Mouse (Mus musculus): ENCODE results near the gene Arhgap15.
A peak's percentile ranks its signal among the peaks of the same experiment; 100 is the strongest.

The Arhgap15 gene

GRCm38 (mm10) chr2:43782157-43782556 is 33.5 kb downstream of the Arhgap15 start:
- DNase-seq (ENCODE audit: low read depth, low spot score) = no peak

DNA sequence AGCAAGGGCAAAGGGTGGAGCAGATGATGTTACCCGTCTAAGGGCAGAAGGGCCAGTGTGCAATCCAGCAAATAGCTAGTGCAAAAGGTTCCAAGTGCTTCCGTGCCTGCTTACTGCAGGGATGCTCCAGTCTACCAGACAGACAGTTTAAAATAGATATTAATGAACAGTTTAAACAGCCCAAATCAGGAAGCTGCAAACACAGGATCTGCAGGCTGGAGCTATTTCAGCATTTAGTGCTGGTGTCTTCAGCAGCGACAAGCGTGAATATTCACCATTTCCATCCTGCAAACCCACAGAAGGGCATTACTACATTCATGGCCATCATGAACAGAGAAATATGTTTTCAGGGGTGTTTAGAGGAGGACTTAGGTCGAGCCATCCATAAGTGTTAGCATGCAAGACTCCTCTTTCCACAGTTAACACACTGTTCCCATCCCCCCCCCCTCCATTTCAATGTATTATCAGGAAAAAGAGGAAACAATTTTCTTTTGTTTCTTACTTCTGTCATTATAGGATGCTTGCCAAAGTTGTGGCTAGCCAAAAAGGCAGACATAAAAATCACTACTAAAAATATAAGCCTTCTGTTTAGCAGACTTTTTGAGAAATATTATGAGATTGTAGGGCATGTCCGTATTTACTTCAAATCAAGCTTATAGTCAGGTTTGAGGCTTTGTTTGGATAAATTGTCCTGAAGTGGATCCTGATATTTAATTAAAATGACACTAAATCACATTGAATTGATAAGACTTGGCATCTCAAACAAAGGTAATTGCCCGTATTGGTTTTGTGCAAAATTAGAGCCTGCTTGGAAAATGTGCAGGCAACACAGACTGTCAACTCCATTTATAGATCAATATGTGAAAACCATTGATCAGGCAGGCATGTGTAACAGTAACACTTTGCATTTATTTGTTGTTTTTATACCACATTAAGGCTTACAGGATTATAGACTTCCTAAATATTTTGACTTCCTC is 35.4 kb downstream of the Arhgap15 start:
- DNase-seq (ENCODE audit: low read depth, low spot score) = no peak

DNA sequence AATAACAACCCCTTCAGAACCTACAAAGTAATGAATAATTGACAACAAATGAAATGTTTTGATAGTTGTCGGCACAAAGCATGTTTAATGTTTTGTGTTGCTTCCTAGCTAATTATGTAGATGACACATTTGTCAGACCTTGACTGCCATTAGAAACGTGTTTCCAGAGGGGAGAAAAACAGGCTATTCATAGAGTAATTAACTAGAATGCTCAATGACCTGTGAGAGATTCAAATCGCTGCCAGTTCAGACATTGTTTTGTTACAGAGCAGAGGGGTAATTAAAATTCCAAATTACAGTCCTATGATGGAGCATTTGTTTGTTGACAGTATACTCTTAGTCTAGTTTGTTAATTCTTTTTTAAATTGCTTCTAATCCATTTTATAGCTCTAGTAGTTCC is 37.5 kb downstream of the Arhgap15 start:
- no peak for DNase-seq (ENCODE audit: low read depth, low spot score)

DNA sequence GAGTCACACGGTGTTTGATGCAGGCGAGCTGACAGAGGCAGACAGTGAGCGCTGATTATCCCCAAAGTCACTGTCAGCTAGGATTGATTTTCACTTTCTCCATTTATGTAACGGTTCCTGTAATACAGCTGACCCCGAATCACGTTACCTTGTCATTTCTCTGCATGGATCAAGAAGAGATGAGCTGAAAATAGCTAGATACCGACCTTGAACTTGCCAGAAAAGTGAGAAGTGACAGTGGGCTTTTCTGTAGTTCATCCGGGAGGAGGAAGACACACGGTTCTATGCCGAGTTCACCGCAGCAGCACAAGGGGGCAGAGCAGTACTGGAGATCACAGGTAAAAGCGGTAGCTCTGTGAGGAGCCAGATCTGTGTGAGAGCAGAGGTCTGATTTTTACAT is 38.5 kb downstream of the Arhgap15 start:
- peak; percentile 21 for DNase-seq (ENCODE audit: low read depth, low spot score)

DNA sequence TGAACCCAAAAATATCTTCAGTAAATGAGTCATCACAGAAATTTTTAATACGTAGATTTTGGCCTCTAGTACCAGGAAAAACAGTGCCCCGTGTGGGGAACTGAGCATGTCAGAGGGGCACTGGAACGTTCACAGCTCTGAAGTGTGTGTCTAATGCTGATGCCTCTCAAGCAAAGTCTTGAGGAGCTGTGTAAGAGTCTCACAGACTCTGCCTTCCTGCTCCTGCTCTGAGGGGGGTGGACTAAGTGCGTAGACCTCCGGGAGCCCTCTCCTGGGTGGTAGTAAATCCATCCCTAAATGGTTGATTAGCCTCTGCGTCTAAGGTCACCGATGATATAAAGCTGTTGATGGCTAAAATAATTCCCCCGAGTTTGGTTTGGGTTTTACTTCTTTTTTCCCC is 39.9 kb downstream of the Arhgap15 start:
- no peak for DNase-seq (ENCODE audit: low read depth, low spot score)

DNA sequence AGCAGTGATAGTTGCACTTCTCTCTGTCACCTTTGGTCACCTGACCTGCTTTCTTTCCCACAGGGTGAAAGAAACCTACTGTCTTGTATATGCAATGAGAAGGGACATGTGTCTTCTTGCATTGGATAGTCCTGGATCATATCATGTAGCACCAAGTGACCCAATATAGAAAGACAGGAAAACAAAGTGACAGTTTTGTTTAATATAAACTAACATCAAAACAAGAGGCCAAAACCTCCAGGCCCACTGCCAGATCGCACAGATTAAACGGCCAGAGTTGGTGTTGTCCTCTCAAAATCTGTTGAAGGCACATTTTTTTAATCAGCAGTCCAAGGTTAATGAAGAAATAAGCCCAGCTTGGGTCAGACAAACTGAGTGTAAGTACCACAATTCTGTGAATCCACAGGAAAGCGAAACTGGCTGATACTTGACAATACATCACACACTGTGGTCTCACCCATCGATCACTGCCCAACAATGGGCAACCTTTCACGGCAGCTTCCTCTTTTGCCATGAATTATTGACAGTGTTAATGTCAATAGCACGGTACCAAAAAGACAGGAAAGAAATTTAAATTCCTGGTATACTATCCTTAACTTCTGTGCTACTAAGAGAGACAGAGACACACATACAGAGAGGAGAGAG is 41.5 kb downstream of the Arhgap15 start:
- DNase-seq (ENCODE audit: low read depth, low spot score) = no peak

- DNase-seq (ENCODE audit: low read depth, low spot score) = no peak
These were observed 43.0 kb downstream of the Arhgap15 start for GRCm38 (mm10) chr2:43791575-43791974.

DNA sequence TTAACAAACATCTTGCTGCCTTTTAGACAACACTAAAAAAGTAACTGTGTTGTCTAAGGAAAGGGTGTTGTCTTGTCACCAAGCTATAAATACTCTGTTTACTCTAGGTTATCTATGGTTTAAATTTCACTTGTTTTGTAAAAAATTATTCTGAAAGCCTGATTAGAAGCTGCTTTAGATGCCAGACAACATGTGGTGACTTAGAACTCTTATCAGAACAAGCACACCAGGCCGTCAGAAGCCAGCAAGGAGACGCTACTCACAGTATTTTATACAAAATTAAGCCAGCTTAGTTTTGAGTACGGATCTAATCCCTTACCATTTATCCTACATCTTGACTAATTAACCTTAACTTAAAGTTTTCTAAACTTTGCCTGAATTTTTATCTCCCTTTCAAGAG is 44.5 kb downstream of the Arhgap15 start:
- DNase-seq (ENCODE audit: low read depth, low spot score) = no peak

DNA sequence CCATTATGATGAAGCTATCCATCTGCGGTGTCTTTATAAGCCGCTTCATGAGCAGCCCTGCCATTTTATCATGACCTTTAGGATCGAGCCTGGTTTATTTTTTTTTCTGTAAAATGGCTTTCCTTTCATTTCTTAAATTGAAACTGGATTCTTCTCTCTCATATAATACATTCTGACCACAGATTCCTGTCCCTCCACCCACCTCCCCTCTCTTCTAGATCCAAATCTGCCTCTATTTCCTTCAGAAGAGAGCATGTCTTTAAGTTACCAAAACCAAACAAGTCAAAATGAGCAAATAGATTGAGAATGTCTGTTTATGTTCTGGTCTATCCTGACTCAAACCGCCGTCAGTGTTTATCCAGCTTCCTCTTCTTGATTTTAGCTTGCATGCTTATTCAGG is 46.1 kb downstream of the Arhgap15 start:
- DNase-seq (ENCODE audit: low read depth, low spot score) = no peak

GRCm38 (mm10) chr2:43796448-43796847 is 47.8 kb downstream of the Arhgap15 start:
- no peak for DNase-seq (ENCODE audit: low read depth, low spot score)

- DNase-seq (ENCODE audit: low read depth, low spot score) = peak; percentile 40
These were observed 57.5 kb downstream of the Arhgap15 start for GRCm38 (mm10) chr2:43805960-43806744.

DNA sequence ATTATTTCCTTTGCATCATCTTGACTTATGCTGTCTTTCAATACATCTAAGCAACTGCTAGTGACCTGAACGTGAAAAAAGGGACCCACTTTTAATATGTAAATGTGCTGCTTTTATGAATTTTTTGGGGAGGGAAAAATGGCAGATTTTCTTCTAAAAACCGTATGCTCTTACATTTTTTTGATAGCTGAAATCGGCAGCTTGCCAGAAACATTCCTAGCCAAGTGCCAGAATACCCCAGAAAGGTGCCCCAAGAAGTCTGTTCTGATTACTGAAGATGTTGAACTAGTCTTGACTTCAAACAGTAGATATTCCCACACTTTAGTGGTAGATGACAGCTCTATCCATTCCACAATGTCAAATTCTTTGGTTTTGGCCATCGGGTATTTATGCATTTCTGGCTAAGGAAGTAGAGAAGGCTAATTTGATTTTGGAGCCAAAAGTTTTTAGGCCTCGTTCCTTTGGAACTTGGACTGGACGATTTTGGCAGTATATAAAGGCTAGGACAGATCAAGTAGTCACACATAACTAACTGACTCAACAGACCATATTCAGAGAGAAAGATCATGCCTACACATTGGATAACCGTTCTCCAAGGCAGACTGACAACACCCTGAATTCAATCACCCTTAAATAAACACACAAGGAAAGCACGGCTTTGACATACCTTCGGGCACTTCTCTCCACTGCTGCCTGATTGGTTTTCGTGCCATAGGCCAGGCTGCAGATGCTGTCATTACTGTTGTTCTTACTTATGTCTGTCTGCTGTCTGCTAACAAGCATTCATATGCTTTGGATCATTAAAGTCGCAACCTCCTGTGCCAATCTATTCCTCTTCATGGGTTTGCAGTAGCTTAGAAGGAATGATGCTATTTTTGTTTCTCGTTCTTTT is 67.5 kb downstream of the Arhgap15 start:
- DNase-seq (ENCODE audit: low read depth, low spot score) = no peak

DNA sequence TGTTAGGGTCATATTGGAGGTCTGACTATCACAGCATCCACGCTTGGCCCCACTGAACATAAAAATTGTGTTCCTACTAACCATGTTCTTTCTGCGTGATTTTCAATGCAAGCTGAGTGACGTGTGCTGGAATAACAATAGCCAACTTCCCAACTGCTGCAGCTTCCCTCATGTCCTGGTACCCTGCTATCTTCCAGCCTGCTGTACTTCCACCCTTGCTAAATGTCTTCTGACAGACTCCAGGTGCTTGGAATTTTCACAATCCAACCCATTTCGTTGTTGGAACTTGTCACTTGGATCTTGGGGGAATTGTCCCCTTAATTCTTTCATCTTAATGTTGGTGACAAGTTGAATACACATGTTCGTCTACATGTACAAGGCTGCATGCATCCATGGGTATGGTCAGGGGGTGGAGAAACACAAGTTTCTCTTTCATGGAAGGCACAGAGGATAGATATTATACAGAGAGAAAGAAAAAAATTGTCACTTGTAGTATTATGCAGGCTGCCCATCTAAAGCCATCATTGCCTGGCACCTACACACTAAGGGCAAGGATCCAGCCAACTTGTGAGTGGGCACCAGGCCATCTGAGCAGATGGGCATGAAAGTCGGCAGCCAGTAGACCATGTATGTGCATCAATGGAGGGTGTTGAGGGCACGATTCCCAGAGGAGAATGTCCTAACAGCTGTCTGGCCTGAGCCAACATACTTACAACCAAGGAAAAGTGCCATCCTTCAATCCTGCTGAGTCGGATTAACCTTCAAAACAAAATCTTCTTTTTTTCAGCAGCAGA is 68.4 kb downstream of the Arhgap15 start:
- DNase-seq (ENCODE audit: low read depth, low spot score) = peak; percentile 18

GRCm38 (mm10) chr2:43835931-43836330 is 87.3 kb downstream of the Arhgap15 start:
- DNase-seq (ENCODE audit: low read depth, low spot score) = no peak

- no peak for DNase-seq (ENCODE audit: low read depth, low spot score)
These were observed 93.0 kb downstream of the Arhgap15 start for GRCm38 (mm10) chr2:43841644-43842043.

DNA sequence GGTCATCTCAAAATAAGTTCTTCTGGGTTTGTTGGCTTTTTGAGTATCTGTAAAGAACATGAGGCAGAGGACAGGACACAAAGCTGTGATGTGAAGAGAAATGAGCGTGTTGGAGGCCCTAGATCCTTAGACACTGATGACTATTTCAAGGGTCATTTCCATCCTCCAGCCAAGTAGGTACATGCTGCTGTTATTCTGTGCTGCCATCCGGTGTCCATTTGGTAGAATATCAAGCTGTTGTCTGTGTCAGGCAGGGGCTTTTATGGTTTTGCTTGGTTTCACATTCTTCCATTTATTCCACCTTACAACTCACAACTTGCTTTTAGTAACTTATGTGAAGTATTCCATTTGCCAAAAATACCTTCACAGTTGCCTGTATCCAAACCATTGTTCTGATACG is 102.6 kb downstream of the Arhgap15 start:
- no peak for DNase-seq (ENCODE audit: low read depth, low spot score)

DNA sequence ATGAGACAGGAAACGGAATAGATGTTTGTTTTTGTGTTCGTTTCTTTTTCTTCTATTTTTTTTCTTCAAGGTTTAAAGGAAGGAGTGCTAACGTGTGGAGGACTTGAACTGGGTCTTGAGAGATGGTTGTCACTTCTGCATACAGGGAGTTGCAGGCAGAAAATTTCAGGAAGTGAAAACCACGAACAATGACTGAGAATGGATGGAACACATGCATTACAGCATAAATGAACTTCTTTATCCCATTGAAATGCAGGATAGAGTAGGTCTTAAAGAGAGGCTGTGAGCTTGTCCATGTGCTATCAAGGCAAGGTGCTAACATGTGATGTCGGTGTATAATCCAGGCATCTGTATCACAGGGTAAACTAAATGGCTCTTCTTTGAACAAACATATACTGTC is 114.1 kb downstream of the Arhgap15 start:
- no peak for DNase-seq (ENCODE audit: low read depth, low spot score)

GRCm38 (mm10) chr2:43902403-43902973 is 153.9 kb downstream of the Arhgap15 start:
- DNase-seq (ENCODE audit: low read depth, low spot score) = peak; percentile 72

GRCm38 (mm10) chr2:43907496-43907895 is 158.9 kb downstream of the Arhgap15 start:
- DNase-seq (ENCODE audit: low read depth, low spot score) = peak; percentile 81

GRCm38 (mm10) chr2:43914104-43914503 is 165.5 kb downstream of the Arhgap15 start:
- no peak for DNase-seq (ENCODE audit: low read depth, low spot score)

All from skeletal muscle tissue, adult 2 months (tissue).